Mouse (Mus musculus): ENCODE measurements at regions not wholly inside any gene's neighbourhood (a gene's known extent, or its start where the extent isn't known, plus 50 kb on each side); places are given as distances from the start of the nearest gene placed in this dataset.
A peak's percentile ranks its signal among the peaks of the same experiment; 100 is the strongest.

GRCm38 (mm10) chrX:166783377-166783776 is 197.9 kb upstream of the Egfl6 start:
- H3K4me2 ChIP-seq (ENCODE audit: low read length), result no peak overlapping the region
- H3K36me3 ChIP-seq (ENCODE audit: control insufficient read depth, insufficient read depth, low read length), result no peaks in the 10 kb centered on the region
- no peak overlapping the region for H3K9ac ChIP-seq (ENCODE audit: low read depth, low read length)
- no peaks in the 10 kb centered on the region; the same call in 1 of the 2 replicates for H3K27me3 ChIP-seq (replicated peaks; ENCODE audit: control insufficient read depth, insufficient read depth, low read length)
- no peak overlapping the region for H3K27ac ChIP-seq (ENCODE audit: low read depth, low read length)
- no peak for ATAC-seq
- no peaks in the 10 kb centered on the region for H3K9me3 ChIP-seq (ENCODE audit: control insufficient read depth, low read length)
- H3K4me3 ChIP-seq (ENCODE audit: low read length), result no peak overlapping the region
- no peaks in the 10 kb centered on the region for H3K4me1 ChIP-seq (ENCODE audit: control insufficient read depth, insufficient read depth, low read depth, low read length)
- 87% methylated on average over 2 of the region's 2 CpGs for WGBS

DNA sequence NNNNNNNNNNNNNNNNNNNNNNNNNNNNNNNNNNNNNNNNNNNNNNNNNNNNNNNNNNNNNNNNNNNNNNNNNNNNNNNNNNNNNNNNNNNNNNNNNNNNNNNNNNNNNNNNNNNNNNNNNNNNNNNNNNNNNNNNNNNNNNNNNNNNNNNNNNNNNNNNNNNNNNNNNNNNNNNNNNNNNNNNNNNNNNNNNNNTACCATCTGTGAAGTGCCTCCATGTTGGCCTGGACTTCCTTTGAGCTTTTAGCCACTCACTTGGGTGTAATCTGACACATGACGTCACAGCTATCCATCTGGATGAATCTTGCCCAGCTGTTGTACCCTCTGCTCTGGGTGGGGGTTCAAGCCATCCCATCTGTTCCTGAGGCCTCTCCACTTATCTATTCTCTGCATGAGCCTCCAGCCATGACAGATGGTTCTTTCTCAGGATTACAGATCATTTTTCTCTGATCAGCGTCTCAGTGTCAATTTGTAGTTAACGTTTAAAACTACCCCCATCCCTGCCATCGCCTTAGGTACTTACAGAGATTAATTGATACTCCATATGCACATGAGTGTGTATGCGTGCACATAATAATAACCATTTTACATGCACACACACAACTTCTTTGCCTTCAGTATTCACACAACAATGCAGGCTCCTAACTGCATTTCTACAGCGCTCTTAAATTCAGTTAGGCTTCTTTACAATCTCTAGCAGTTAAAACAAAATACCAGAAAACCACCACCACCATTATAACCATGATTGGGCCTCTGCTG is 194.0 kb upstream of the Egfl6 start:
- H3K9me3 ChIP-seq (ENCODE audit: control insufficient read depth, low read length), result no peaks in the 10 kb centered on the region
- no peak overlapping the region for H3K4me3 ChIP-seq (ENCODE audit: low read length)
- no peaks in the 10 kb centered on the region for H3K36me3 ChIP-seq (ENCODE audit: control insufficient read depth, insufficient read depth, low read length)
- H3K4me1 ChIP-seq (ENCODE audit: control insufficient read depth, insufficient read depth, low read depth, low read length), result no peaks in the 10 kb centered on the region
- 0 out of 2 replicates have a peak, but pooled peaks cover 5% of the 10 kb centered on the region for H3K27me3 ChIP-seq (replicated peaks; ENCODE audit: control insufficient read depth, insufficient read depth, low read length)
- 64% methylated on average over 6 of the region's 6 CpGs for WGBS
- ATAC-seq, result peak; percentile 80
- no peak overlapping the region for H3K4me2 ChIP-seq (ENCODE audit: low read length)
- H3K27ac ChIP-seq (ENCODE audit: low read depth, low read length), result no peak overlapping the region
- no peak overlapping the region for H3K9ac ChIP-seq (ENCODE audit: low read depth, low read length)

GRCm38 (mm10) chrX:166773408-166773854 is 187.9 kb upstream of the Egfl6 start:
- Histone ChIP-seq H3K4me2 (ENCODE audit: low read length) (no peak overlapping the region), H3K36me3 (ENCODE audit: control insufficient read depth, insufficient read depth, low read length) (no peaks in the 10 kb centered on the region), H3K9ac (ENCODE audit: low read depth, low read length) (no peak overlapping the region), H3K27me3 (replicated peaks; ENCODE audit: control insufficient read depth, insufficient read depth, low read length) (0 out of 2 replicates have a peak, but pooled peaks cover 5% of the 10 kb centered on the region), H3K27ac (ENCODE audit: low read depth, low read length) (no peak overlapping the region), H3K4me3 (ENCODE audit: low read length) (no peak overlapping the region), H3K4me1 (ENCODE audit: control insufficient read depth, insufficient read depth, low read depth, low read length) (no peaks in the 10 kb centered on the region), H3K9me3 (ENCODE audit: control insufficient read depth, low read length) (no peaks in the 10 kb centered on the region)
- ATAC-seq, result no peak
- WGBS, result 18% methylated on average over 6 of the region's 6 CpGs

GRCm38 (mm10) chrX:166766991-166767390 is 181.5 kb upstream of the Egfl6 start:
- H3K9me3 ChIP-seq (ENCODE audit: control insufficient read depth, low read length), result no peaks in the 10 kb centered on the region
- no peaks in the 10 kb centered on the region for H3K27me3 ChIP-seq (replicated peaks; ENCODE audit: control insufficient read depth, insufficient read depth, low read length)
- H3K4me1 ChIP-seq (ENCODE audit: control insufficient read depth, insufficient read depth, low read depth, low read length), result no peaks in the 10 kb centered on the region
- H3K27ac ChIP-seq (ENCODE audit: low read depth, low read length), result no peak overlapping the region
- 78% methylated on average over 6 of the region's 6 CpGs for WGBS
- ATAC-seq, result no peak
- H3K36me3 ChIP-seq (ENCODE audit: control insufficient read depth, insufficient read depth, low read length), result no peaks in the 10 kb centered on the region
- H3K4me2 ChIP-seq (ENCODE audit: low read length), result no peak overlapping the region
- H3K4me3 ChIP-seq (ENCODE audit: low read length), result no peak overlapping the region
- no peak overlapping the region for H3K9ac ChIP-seq (ENCODE audit: low read depth, low read length)

DNA sequence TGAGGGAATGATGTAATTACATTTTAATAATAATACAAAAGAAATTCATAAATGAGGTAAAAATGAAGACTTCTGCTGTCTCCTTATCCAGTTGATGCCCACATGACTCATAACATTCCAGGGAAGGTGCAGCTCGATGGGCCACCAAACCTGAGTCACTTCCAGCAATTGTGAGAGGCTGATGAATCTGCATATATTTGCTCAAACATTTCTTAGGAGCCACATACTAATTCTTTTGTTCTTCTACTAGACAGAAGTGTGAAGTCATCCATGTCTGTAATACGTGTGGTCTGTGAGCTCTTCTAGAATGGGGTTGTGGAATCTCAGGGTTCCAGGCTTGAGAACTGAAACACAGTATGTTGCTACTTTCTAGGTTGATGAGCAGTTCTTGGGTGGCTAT is 180.1 kb upstream of the Egfl6 start:
- no peak overlapping the region for H3K4me2 ChIP-seq (ENCODE audit: low read length)
- WGBS, result 82% methylated on average over 2 of the region's 2 CpGs
- H3K9me3 ChIP-seq (ENCODE audit: control insufficient read depth, low read length), result no peaks in the 10 kb centered on the region
- no peak for ATAC-seq
- no peak overlapping the region for H3K27ac ChIP-seq (ENCODE audit: low read depth, low read length)
- no peak overlapping the region for H3K4me3 ChIP-seq (ENCODE audit: low read length)
- no peak overlapping the region for H3K9ac ChIP-seq (ENCODE audit: low read depth, low read length)
- H3K27me3 ChIP-seq (replicated peaks; ENCODE audit: control insufficient read depth, insufficient read depth, low read length), result no peaks in the 10 kb centered on the region
- no peaks in the 10 kb centered on the region for H3K4me1 ChIP-seq (ENCODE audit: control insufficient read depth, insufficient read depth, low read depth, low read length)
- H3K36me3 ChIP-seq (ENCODE audit: control insufficient read depth, insufficient read depth, low read length), result no peaks in the 10 kb centered on the region

DNA sequence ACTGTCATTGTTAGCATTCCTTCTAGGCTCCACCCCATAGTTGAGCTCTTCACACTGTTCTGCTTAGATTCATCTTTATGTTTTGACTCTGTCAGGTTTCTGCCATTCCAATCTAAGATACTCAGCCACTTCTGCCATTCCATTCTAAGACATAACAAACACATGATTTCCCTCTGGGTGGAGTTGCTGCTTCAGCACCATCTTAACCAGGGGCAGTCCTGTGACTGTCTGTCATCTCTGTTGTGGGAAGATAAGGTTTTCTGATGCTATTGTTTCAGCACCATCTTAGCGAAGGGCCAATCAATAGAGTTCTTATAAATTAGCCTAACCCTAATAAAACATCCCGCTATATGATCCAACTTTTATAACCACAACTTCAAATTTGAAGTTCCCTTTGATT is 176.6 kb upstream of the Egfl6 start:
- no peak for ATAC-seq
- Histone ChIP-seq H3K9ac (ENCODE audit: low read depth, low read length) (no peak overlapping the region), H3K9me3 (ENCODE audit: control insufficient read depth, low read length) (no peaks in the 10 kb centered on the region), H3K27me3 (replicated peaks; ENCODE audit: control insufficient read depth, insufficient read depth, low read length) (no peaks in the 10 kb centered on the region), H3K4me1 (ENCODE audit: control insufficient read depth, insufficient read depth, low read depth, low read length) (no peaks in the 10 kb centered on the region), H3K4me2 (ENCODE audit: low read length) (no peak overlapping the region), H3K36me3 (ENCODE audit: control insufficient read depth, insufficient read depth, low read length) (no peaks in the 10 kb centered on the region), H3K4me3 (ENCODE audit: low read length) (no peak overlapping the region), H3K27ac (ENCODE audit: low read depth, low read length) (no peak overlapping the region)
- 97% methylated on average over 2 of the region's 2 CpGs for WGBS

DNA sequence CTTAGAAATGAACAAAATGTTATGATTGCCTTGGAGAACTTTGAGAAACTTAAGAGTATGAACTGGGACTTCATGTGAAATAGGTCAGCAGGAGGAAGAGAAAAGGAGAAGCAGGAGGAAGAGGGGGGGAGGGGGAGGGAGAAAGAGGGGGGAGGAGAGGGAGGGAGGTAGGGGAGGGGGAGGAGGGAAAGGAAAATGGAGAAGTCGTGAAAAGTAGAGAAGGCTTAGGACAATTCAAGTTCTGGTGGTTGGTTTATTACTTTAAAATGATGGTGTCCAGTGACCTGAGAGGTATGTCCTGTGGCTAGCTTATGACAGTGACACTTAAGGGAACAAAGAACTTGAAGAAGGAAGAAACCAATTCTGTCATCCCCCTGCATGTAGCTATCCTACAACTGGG is 171.6 kb upstream of the Egfl6 start:
- Histone ChIP-seq H3K27ac (ENCODE audit: low read depth, low read length) (no peak overlapping the region), H3K36me3 (ENCODE audit: control insufficient read depth, insufficient read depth, low read length) (no peaks in the 10 kb centered on the region), H3K4me1 (ENCODE audit: control insufficient read depth, insufficient read depth, low read depth, low read length) (no peaks in the 10 kb centered on the region), H3K27me3 (replicated peaks; ENCODE audit: control insufficient read depth, insufficient read depth, low read length) (no peaks in the 10 kb centered on the region), H3K4me2 (ENCODE audit: low read length) (no peak overlapping the region), H3K9me3 (ENCODE audit: control insufficient read depth, low read length) (no peaks in the 10 kb centered on the region), H3K9ac (ENCODE audit: low read depth, low read length) (no peak overlapping the region), H3K4me3 (ENCODE audit: low read length) (no peak overlapping the region)
- 82% methylated on average over 1 of the region's 1 CpGs for WGBS
- ATAC-seq, result no peak

GRCm38 (mm10) chrX:166754967-166755654 is 169.6 kb upstream of the Egfl6 start:
- ATAC-seq, result no peak
- 81% methylated on average over 3 of the region's 3 CpGs for WGBS
- H3K36me3 ChIP-seq (ENCODE audit: control insufficient read depth, insufficient read depth, low read length), result no peaks in the 10 kb centered on the region
- H3K4me3 ChIP-seq (ENCODE audit: low read length), result no peak overlapping the region
- H3K27me3 ChIP-seq (replicated peaks; ENCODE audit: control insufficient read depth, insufficient read depth, low read length), result no peaks in the 10 kb centered on the region
- no peak overlapping the region for H3K9ac ChIP-seq (ENCODE audit: low read depth, low read length)
- no peak overlapping the region for H3K27ac ChIP-seq (ENCODE audit: low read depth, low read length)
- H3K4me1 ChIP-seq (ENCODE audit: control insufficient read depth, insufficient read depth, low read depth, low read length), result no peaks in the 10 kb centered on the region
- H3K4me2 ChIP-seq (ENCODE audit: low read length), result no peak overlapping the region
- H3K9me3 ChIP-seq (ENCODE audit: control insufficient read depth, low read length), result no peaks in the 10 kb centered on the region

DNA sequence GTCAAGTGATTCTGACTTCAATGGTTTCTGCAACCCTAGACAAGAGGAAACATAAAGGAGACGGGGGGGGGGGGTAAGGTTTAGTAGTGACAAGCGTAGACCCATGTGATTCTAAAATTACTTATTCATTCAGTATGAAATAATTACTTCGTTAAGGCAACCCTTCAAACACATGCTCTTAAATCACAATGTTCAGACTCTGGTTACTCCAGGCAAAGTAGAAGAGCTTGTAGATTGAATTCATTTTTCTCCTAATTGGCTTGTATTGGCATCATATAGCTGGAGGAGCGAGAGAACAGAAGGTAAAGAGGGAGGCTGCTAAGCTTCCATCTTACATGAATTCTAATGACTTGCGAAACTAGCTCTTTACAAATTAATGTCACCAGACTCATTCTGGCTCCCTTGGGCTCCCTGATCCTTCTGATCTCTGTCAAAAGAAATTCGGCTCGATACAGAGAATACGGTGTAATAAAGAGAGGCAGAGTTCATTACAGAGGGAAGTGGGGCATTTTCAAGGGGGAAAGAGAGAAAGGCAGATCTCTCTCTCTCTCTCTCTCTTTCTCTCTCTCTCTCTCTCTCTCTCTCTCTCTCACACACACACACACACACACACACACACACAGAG is 163.6 kb upstream of the Egfl6 start:
- no peaks in the 10 kb centered on the region for H3K4me1 ChIP-seq (ENCODE audit: control insufficient read depth, insufficient read depth, low read depth, low read length)
- WGBS, result 48% methylated on average over 8 of the region's 8 CpGs
- H3K4me3 ChIP-seq (ENCODE audit: low read length), result no peak overlapping the region
- no peak overlapping the region for H3K27ac ChIP-seq (ENCODE audit: low read depth, low read length)
- no peak for ATAC-seq
- no peaks in the 10 kb centered on the region for H3K36me3 ChIP-seq (ENCODE audit: control insufficient read depth, insufficient read depth, low read length)
- no peak overlapping the region for H3K4me2 ChIP-seq (ENCODE audit: low read length)
- H3K9me3 ChIP-seq (ENCODE audit: control insufficient read depth, low read length), result no peaks in the 10 kb centered on the region
- H3K9ac ChIP-seq (ENCODE audit: low read depth, low read length), result no peak overlapping the region
- H3K27me3 ChIP-seq (replicated peaks; ENCODE audit: control insufficient read depth, insufficient read depth, low read length), result no peaks in the 10 kb centered on the region
